Mouse (Mus musculus): Measurements from ENCODE around the gene Otud7b.

The Otud7b gene

GRCm38 (mm10) chr3:96104261-96105065 lies at the start of gene Otud7b:
Gene Otud7b, plus strand, starts transcription at chr3:96104527.
- peak; percentile 90 for DNase-seq

GRCm38 (mm10) chr3:96055294-96055693 lies 49.0 kb upstream of the Otud7b start:
- no peak for DNase-seq

DNA sequence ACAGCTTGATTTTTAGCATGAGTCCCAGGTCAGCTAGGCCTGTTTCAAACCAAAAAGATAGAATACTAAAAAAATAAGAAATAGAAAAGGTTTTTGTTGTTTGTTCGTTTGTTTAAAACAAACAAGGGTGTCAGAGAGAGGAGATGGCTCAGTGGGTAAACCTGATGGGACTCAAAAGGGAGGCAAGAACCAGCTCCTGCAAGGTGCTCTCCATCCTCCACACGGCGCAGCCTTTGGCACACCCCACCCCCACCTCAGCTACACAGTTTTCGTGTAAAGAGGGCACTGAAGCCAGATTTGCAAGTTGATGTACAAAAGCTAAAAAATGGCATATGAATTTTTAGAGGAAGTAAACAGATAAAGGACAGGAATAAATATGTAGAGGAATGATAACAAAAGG lies 48.3 kb upstream of the Otud7b start:
- no peak for DNase-seq

DNA sequence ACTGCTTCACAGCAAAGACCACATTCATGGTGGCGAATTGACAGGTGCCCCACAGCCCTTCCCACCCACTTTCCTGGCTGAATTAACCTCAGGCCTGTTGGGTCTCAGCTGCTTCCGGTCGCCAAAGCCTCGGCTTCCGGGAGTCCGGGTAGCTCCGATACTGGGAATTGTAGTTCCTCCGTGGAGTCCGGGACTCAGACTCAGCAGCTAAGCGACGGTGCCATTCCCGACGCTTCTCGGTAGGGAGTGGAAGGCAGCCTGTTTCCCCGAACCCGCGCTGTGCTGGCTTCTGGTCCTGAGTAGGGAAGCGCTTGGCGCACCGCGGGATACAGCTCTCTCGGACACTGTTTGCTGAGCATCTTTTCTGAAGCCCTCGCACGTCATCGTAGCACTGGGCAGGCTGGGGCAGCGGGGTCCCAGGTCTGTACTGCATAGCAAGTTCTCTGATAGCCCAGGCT lies 46.6 kb upstream of the Otud7b start:
- peak; percentile 93 to 94 for DNase-seq

DNA sequence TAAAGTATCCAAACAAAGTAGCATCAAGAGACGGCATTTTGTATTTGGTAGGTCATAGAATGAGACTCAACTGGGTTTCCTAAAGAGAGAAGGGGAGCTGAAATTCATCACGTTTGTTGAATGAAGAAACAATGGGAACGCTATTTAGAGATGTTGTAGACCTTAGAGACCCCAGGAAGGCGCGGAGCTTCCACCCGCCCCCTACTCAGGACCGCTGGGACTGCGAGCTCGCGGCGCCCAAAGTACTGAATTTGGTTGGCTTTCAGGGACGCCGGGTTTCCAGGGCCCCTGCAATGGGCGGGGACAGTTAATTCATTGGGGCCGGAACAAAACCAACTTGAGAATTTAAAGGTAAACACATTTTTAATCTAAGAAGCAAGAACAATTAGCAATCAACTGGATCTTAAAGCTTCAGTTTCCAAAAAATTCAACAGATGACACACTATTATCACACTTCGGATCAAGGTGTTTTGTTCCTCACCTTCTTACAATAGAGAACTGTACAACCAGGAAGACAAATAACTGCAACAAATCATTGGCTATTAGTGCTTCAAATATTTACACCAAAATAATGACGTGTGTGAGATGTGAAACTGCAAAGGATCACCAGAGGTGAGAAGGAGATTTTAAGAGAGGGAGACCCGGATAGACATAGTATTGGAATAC lies 46.0 kb upstream of the Otud7b start, which contains the start of gene Vps45:
Gene Vps45, minus strand, starts transcription at position 236 of the 666 bp plus-strand sequence.
- DNase-seq, result peak; percentile 78 to 80

- DNase-seq, result no peak
Measured at GRCm38 (mm10) chr3:96060146-96060545, 44.2 kb upstream of the Otud7b start.

GRCm38 (mm10) chr3:96063299-96063698 lies 41.0 kb upstream of the Otud7b start:
- no peak for DNase-seq

DNA sequence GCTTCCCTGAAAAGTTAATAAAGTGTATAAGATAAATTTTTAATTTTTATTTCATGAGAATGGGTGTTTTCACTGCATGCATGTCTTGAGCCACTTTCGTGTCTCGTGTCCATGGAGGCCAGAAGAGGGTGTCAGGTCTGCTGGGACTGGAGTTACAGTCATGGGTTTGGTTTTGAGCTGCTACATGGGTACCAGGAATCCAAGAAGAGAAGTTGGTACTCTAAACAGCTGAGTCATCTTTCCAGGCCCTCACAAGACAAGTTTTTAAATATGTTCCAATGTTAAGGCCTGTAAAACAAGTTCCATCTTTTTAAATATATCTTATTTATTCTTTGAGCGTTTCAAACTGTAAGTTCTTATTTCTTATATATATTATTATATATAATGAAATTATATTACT lies 40.1 kb upstream of the Otud7b start:
- DNase-seq, result no peak

DNA sequence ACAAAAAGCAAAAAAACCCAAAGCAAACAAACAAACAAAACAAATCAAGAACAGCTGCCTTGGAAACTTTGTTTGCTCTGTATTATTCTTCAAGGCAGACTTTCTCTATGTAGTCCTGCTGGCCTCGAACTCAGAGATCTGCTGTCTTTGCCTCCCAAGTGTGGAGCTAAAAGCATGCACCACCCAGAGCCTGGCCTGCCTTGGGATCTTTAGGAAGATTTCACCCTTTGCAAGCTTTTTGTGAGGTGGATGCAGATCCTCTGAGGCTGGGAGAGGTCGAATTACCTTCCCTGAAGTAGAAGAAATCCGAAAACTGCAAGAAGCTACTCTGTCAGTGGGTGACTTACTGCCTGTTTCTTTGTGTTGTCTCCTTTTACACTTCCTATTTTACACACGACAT lies 39.2 kb upstream of the Otud7b start:
- DNase-seq, result no peak

DNA sequence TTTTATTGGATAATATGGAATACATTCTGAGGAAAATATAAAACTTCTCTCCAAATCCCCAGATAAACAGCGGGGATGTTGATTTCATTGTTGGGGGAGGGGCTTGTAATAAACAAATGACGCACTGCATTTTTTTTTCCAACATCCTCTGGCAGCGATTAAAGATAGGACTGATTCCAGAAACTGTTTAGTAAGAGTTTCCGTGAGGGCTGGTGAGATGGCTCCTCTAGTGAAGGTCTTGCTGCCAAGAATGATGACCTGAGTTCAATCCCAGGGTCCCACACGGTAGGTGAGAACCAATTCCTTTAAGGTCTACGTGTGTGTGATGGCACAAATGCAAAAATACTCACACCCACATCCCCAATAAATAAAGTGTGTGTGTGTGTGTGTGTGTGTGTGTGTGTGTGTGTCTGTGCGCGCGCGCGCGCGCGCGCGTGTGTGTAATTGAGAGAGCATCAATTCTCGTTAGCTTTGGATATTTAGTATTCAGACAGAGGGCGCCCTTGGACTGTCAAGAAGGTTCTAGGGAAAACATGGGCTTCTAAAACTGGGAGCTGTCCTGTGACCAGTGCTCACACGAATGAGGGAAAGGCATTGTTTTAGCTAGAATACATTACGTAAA lies 38.5 kb upstream of the Otud7b start:
- peak; percentile 86 for DNase-seq

DNA sequence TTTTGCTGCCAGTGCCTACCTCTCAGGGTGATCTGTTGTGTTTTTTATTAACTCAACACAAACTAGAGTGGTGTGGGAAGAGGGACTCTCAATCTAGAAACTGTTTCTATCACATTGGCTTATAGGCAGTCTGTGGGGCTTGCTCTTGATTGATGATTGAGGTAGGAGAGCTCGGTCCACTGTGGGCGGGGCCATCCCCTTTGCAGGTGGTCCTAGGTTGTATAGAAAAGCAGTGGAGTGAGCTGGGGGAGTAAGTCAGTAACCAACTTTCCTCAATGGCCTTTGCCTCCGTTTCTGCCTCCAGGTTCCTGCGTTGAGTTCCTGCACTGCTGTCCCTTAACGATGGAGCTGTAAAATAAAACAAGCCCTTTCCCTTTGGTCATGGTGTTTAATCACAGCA lies 37.6 kb upstream of the Otud7b start:
- no peak for DNase-seq

GRCm38 (mm10) chr3:96069046-96069445 lies 35.3 kb upstream of the Otud7b start:
- DNase-seq, result no peak

- no peak for DNase-seq
Measured at GRCm38 (mm10) chr3:96069542-96069941, 34.8 kb upstream of the Otud7b start.

DNA sequence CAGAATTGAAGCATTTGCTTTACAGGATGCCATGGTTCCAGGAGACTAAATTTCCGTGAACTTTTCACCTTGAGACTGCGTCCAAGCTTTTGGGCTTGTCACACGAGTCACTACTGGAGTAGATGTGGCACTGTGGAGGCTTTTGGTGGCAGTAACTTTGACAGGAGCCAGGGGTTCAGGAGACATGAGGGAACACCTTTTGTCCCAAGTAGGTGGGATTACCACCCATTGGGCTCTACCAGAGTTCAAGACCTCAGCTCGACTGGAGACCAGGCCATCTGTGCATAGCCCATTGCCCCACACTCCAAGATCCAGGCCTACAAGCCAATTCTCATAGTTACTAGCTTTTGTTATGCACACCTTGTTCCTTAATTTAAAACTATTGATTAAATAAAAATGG lies 34.1 kb upstream of the Otud7b start:
- no peak for DNase-seq

DNA sequence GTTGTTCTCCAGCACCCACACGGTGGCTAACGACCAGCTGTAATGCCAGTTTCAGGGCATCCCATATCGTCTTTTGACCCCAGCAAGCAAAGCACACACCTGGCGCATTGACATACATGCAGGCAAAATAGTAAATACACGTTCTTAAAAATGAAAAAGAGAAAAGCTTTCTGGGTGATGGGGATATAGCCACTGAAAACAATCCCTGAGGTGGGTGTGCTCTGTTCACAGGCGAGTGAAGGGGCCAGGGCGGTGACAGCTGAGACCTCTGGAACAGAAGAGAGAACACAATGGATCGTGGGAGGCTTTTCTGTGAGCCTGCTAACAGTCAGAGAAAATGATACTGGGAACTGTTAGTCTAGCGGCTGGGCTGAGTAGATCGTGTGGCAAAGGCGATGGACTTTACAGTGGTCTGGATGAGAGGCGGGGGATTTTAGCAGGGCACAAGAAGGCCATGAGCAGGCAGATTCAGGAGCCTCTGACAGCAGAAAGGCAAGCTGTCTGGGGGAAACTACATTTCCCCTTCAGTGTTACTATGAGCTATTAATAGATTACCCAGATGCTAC lies 31.3 kb upstream of the Otud7b start:
- no peak for DNase-seq

DNA sequence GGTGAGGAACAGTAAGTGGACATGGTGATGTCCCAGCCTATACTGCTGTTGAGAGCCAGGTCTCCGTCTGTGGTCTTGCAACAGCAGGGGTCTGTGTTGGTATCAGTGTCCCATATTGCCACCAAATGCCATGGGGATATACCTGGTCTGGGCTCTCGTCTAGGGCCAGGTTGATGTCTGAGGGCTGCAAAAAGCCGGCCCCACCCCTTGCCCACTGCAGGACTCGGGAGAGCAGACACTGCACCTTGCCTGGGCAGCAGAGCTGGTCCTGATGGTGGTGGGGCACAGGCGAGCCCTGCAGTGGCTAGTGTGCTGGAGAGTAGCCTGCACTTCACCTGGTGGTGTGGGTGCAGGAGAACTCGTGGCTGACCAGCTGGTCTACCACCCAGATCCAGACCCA lies 26.3 kb upstream of the Otud7b start:
- DNase-seq, result no peak

DNA sequence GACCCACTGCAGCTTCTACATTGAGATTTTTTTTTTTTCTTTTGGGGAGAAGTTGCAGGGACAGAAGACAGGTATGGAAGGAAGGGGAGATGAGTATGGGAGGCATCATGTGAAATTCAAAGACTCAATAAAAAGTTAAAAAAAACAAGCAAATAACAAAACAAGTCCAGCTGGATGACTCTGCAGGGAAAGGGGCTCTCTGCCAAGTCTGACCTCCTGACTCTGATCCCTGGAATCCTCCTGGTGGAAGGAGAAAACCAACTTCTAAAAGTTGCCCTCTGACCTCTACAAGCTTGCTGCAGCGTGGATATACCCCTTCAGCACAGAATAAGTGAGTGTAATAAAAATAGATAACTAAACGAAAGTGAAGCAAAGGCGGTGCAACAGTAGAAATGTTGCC lies 25.6 kb upstream of the Otud7b start:
- DNase-seq, result no peak

- peak in 1 of 2 experiments; percentile 28 for DNase-seq
Measured at GRCm38 (mm10) chr3:96081006-96081405, 23.3 kb upstream of the Otud7b start.

DNA sequence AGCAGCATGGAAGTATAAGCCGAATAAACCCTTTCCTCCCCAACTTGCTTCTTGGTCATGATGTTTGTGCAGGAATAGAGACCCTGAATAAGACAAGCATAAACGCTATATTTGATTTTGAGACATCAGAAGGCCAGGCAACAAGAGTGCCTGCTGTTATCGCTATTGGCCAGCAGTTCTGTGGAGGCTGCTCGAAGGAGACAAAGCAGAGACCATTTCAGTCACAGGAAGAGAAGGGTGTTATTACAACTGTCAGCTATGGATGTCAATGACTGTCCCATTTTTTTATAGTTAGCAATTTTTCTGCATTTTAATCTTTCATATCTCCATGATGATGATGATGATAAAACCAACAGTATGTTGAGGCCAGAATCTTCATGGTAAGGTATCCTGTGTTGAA lies 22.7 kb upstream of the Otud7b start:
- no peak for DNase-seq

- DNase-seq, result no peak
Measured at GRCm38 (mm10) chr3:96082100-96082499, 22.2 kb upstream of the Otud7b start.

DNA sequence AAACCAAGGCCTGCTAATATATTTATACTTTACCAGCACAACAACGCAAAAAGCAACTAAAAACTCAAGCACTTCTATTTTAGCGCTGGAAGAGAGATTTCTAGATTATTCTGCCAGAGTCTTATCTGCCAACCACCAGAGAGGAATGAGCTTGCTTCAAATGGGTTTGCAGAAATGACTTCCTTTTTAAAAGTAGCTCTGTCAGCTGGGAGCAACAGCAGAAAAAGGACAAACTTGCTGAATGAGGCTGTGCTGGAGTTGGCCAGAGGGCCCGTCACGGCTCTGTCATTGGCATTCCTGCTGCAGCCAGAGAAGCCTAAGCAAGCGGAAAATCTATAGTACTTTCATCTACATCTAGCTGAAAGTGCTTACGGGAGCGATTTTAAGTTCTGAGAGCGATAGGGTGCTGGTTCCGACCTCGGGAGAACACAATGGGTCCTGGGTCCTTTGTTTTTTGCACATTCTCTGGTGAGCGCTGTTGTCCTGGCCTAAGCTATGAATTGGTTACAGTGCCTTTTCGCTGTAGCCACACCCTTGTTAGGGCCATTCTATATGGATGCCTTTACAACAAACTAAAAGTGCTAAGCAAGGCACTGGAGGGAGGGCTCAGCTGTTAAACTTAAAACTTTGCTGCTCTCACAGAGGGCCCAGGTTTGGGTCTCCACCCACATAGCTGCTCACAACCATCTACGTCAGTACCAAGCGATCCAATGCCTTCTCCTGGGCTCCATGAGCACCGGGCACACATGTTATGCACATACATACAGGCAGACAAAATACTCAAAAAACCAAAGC lies 21.4 kb upstream of the Otud7b start:
- DNase-seq, result no peak

DNA sequence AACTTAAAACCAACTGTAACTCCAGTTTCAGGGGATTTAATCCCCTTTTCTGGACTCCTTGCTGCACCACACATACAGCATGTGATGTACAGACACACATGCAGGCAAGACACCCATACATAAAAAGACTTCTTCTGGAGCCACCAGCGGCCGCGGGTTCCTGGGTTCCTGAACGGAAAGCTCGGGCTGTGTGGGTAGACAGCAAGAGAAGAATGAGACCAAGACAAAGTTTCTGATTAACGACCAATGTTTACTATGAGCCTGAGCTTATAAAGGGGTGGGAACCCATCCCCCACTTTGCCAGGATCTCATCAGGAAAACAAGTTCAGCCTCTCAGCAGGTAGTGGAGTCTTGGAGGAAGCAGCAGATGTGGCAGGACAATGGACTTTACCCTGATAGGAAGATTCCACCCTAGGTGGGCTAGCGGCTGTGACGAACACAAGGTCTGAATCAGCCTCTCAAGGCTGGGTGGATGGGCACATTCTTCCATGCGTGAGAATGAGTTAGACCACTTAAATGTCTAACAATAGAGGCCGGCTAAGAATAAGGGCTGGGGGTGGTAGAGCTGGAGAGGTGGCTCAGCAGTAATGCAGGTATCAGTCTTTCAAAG lies 20.1 kb upstream of the Otud7b start:
- DNase-seq, result no peak

Data from cerebellum, postnatal 14 days (tissue).